Mouse (Mus musculus) macrophage (primary cell): ENCODE data around the gene Dis3l. TPM values are rescaled to one million over a fixed set of nuclear protein-coding genes. Genes with fewer than 3 reads are reported as not detected.
"Not testable (repeated sequence)": the region's sequence is repeated elsewhere in the genome, so short reads cannot be mapped to it uniquely, and the experiment has no call there.

Experiments
- H3K27ac ChIP-seq: fragments of 350-480 bp; formaldehyde crosslinking; 2 replicates; pipeline ENCODE4 v1.9.0; 2021
- H3K36me3 ChIP-seq: fragments of 350-480 bp; formaldehyde crosslinking; 2 replicates; pipeline ENCODE4 v1.9.0; 2021; ENCODE audit errors: inconsistent target
- H3K4me3 ChIP-seq: fragments of 350-480 bp; formaldehyde crosslinking; 2 replicates; pipeline ENCODE4 v1.9.0; 2021; ENCODE audit errors: inconsistent target
- H3K79me2 ChIP-seq: fragments of 350-480 bp; formaldehyde crosslinking; 2 replicates; pipeline ENCODE4 v1.9.0; 2021; ENCODE audit errors: inconsistent target
- WGBS: methylation state at CpG from one replicate; pipeline ENCODE4 v1.1.7; 2026; ENCODE audit warnings: inconsistent platforms; ENCODE audit not compliant: missing documents; 5-methylcytosine and 5-hydroxymethylcytosine counted together
- polyA plus RNA-seq: library from polyadenylated mRNA; stranded (reverse); fragments of 250-400 nt; gene quantifications from 3 replicates; pipeline ENCODE4 v1.2.4, GENCODE M21; 2018; ENCODE audit warnings: inconsistent platforms

The Dis3l gene
- polyA plus RNA-seq, 1 experiment from 2014 or later = 16.9 TPM

GRCm38 (mm10) chr9:64281781-64282178, 59.3 kb downstream of the Dis3l start:
- peaks cover 47% of the 10 kb centered on the region for H3K79me2 ChIP-seq
- H3K4me3 ChIP-seq = peak overlapping the region; percentile 70
- WGBS = 0% methylated on average over 24 of the region's 24 CpGs
- H3K36me3 ChIP-seq = no peaks in the 10 kb centered on the region
- H3K27ac ChIP-seq = peak overlapping the region; percentile 49

DNA sequence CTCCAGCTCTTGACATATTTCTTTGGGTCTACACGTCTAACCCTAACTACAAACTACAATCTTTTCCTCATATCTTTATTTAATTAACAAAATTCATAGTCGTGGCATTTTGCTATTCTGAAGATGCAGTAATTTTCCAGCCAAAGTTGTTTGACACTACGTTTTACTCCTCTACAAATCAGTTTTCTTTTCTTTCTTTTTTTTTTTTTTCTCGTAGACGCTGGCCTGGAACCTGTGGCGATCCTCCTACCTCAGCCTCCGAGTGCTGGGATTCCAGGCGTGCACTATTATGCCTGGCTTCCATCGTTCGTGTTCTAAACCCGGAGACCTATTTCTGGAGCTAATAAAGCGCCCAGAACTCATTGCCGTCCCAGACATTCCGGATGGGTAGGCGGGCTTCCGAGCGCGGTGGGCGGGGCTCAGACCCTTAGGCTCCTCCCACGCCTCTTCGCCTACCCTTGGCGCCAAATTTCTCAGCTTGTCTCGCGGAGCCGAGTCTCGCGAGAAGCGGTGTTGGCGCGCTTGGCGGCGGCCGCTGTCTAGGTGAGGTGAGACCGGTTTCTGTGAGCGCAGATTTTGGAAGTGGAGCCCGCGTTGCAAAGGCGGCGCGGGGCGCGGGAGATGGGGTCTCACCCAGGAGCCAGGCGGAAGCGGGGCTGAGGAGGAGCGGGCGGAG, 59.8 kb downstream of the Dis3l start, which contains the start of gene Tipin:
Gene Tipin (plus strand): TSS at position 477 of the 676 bp plus-strand sequence.
- 1% methylated on average over 46 of the region's 46 CpGs for WGBS
- H3K79me2 ChIP-seq = peaks cover 46% of the 10 kb centered on the region
- peak within 1 kb of the TSS; percentile 49 for H3K27ac ChIP-seq
- peak within 1 kb of the TSS; percentile 70 for H3K4me3 ChIP-seq
- no peaks in the 10 kb centered on the region for H3K36me3 ChIP-seq

DNA sequence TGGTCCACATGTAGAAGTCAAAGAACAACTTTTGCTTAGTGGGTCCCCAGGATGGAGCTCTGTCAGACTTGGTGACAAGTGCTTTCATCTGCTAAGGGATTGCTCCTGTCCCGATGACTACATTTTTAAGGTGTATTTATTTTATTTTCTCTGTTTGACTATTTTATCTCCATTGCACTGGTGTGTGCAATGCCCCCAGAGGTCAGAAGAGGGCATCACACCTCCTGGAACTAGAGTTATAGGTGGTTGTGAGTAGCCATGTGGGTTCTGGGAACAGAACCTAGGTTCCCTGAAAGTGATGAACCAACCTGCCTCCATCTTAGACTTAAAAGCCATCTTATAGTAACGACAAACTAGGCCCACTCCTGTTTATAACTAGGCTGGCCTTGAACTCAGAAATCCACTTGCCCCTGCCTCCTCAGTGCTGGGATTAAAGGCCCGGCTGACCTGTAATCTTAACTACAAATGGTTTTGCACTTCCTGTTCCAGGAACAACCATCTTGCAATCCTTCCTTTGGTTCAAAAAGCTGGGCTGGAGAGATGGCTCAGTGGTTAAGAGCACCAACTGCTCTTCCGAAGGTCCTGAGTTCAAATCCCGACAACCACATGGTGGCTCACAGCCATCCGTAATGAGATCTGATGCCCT, 62.3 kb downstream of the Dis3l start:
- peaks cover 21% of the 10 kb centered on the region for H3K79me2 ChIP-seq
- WGBS = 91% methylated on average over 6 of the region's 6 CpGs
- H3K27ac ChIP-seq = no peak overlapping the region
- H3K36me3 ChIP-seq = no peaks in the 10 kb centered on the region
- H3K4me3 ChIP-seq = no peak overlapping the region

DNA sequence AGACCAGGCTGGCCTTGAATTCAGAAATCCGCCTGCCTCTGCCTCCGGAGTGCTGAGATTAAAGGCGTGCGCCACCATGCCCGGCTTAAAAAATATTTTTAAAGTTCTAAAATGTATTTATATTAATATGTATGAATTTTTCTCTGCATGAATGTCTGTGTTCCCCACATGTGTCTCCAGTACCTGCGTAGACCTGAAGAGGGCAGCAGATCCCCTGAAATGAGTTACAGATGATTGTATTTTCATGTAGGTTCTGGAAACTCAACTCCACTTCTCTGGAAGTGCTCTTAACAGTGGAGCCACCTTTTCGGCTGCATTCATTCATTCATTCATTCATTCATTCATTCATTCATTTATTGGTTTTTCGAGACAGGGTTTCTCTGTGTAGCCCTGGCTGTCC, 63.4 kb downstream of the Dis3l start:
- Histone ChIP-seq H3K27ac (no peak overlapping the region), H3K4me3 (no peak overlapping the region), H3K79me2 (peaks cover 11% of the 10 kb centered on the region), H3K36me3 (no peaks in the 10 kb centered on the region)
- WGBS = 59% methylated on average over 7 of the region's 8 CpGs

DNA sequence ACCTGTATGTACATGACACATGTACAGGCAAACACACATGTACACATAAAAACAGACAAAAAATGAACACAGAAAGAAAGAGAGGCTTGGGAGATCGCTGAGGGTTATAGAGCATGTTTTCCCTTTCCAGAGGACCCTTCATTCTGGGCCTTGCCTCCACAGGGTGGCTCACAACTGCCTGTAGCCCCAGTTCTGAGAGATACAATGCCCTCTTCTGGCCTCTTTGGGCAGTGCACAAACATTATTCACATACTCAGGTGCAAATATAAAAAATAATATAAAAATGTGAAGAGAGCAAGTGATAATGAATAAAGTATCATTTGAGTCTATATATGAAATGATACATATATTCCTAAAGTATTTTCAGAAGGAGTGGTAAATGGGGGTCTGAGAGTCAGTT, 66.2 kb downstream of the Dis3l start:
- no peaks in the 10 kb centered on the region for H3K79me2 ChIP-seq
- no peaks in the 10 kb centered on the region for H3K36me3 ChIP-seq
- H3K27ac ChIP-seq = no peak overlapping the region
- WGBS = 60% methylated on average over 1 of the region's 1 CpGs
- no peak overlapping the region for H3K4me3 ChIP-seq

GRCm38 (mm10) chr9:64274291-64274690, 66.8 kb downstream of the Dis3l start:
- 85% methylated on average over 4 of the region's 4 CpGs for WGBS
- no peaks in the 10 kb centered on the region for H3K79me2 ChIP-seq
- H3K4me3 ChIP-seq = no peak overlapping the region
- H3K27ac ChIP-seq = no peak overlapping the region
- no peaks in the 10 kb centered on the region for H3K36me3 ChIP-seq

DNA sequence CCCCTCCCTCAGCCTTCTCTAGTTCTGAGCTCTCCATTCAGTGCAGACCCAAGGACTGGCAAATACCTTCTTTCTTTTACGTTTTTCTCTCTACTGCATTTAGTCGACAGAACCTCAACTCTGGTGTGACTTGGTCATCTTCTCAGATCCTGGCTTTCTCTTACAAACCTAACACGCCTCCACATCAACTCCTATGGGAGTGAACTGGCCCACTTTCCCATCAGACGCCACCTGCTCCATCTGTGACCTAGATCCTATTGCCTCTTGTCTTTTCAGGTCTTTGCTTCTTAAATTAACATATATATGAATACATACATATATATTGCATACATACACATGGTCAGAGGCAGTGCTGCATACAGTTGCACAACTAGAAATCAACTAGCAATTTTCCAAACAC, 67.3 kb downstream of the Dis3l start:
- Histone ChIP-seq H3K27ac (no peak overlapping the region), H3K4me3 (no peak overlapping the region), H3K36me3 (no peaks in the 10 kb centered on the region), H3K79me2 (no peaks in the 10 kb centered on the region)
- WGBS = 84% methylated on average over 4 of the region's 4 CpGs

- Histone ChIP-seq H3K36me3 (no peaks in the 10 kb centered on the region), H3K27ac (no peak overlapping the region), H3K79me2 (no peaks in the 10 kb centered on the region), H3K4me3 (no peak overlapping the region)
- WGBS = 58% methylated on average over 7 of the region's 7 CpGs
Measured at GRCm38 (mm10) chr9:64272611-64273010, 68.5 kb downstream of the Dis3l start.

DNA sequence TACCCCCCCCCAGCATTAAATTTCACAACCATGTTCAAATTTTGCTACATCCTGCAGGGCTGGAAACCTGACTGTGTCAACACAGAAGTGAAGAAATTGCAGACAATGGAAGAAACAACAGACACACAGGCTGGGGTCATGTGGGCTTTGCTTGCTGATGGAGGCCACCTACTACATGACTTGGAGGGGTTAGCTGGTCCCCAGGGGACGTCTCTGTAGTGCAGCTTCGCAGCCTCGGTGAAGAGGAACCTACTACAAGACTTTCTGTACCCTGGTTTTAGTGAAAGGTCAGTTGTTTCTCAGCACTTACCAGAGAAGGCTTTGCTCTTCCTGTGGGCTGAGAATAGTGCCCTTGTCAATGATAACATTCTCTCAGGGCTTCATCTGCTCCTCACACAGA, 69.8 kb downstream of the Dis3l start:
- H3K27ac ChIP-seq = no peak overlapping the region
- WGBS = 51% methylated on average over 3 of the region's 3 CpGs
- H3K36me3 ChIP-seq = no peaks in the 10 kb centered on the region
- no peaks in the 10 kb centered on the region for H3K79me2 ChIP-seq
- H3K4me3 ChIP-seq = no peak overlapping the region

DNA sequence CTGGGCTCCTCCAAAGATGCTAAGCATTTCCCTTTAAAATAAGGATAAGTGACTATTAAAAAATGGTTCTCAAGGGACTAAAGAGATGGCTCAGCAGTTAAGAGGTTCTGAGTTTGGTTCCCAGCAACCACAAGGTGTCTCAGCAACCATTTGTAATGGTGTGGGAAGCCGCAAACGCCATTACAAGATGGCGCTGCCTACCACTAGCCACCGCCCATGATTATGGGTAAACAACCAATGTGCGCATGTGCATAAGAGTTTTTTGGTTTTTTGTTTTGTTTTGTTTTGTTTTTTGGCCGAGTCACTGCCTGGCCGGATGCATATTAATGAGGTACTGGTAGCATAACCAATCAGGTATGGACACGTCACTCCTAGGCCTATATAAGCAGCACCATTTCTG, 72.3 kb downstream of the Dis3l start:
- H3K4me3 ChIP-seq, H3K79me2 ChIP-seq, H3K27ac ChIP-seq, H3K36me3 ChIP-seq: not testable (repeated sequence)
- WGBS = 91% methylated on average over 7 of the region's 8 CpGs

GRCm38 (mm10) chr9:64268196-64268595, 72.9 kb downstream of the Dis3l start:
- no peaks in the 10 kb centered on the region for H3K79me2 ChIP-seq
- no peak overlapping the region for H3K27ac ChIP-seq
- 77% methylated on average over 9 of the region's 10 CpGs for WGBS
- H3K4me3 ChIP-seq = no peak overlapping the region
- no peaks in the 10 kb centered on the region for H3K36me3 ChIP-seq

DNA sequence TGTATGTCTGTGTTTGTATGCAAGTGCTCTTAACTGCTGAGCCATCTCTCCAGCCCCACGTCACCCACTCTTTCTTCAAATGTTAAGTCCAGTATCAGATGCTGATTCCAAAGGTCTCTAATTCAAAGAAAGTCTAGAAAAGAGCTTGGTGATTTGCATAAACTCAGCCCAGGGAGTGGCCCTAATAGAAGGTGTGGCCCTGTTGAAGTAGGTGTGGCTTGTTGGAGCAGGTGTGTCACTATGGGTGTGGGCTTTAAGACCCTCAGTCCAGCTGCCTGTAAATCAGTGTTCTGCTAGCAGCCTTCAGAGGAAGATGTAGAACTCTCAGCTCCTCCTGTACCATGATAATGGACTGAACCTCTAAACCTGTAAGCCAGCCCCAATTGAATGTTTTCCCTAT, 73.9 kb downstream of the Dis3l start:
- Histone ChIP-seq H3K79me2 (no peaks in the 10 kb centered on the region), H3K27ac (no peak overlapping the region), H3K4me3 (no peak overlapping the region), H3K36me3 (no peaks in the 10 kb centered on the region)
- 85% methylated on average over 1 of the region's 1 CpGs for WGBS

GRCm38 (mm10) chr9:64264813-64265212, 76.3 kb downstream of the Dis3l start:
- H3K4me3 ChIP-seq = no peak overlapping the region
- no peaks in the 10 kb centered on the region for H3K79me2 ChIP-seq
- no peak overlapping the region for H3K27ac ChIP-seq
- WGBS = 79% methylated on average over 1 of the region's 1 CpGs
- H3K36me3 ChIP-seq = no peaks in the 10 kb centered on the region

DNA sequence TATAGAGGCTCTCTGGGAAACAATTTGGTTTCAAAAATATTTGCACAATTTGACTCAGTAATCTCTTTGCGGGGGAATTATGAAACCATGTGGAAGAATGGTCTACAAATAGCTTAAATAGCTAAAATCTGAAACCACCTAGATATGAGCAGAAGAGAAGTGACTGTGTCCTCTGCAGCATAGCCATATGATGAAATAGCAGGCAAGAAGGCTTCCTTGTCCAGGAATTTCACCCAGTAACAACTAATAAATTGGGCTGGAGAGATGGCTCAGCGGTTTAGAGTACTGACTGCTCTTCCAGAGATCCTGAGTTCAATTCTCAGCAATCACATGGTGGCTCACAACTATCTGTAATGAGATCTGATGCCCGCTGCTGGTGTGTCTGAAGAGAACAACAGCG, 80.1 kb downstream of the Dis3l start:
- no peaks in the 10 kb centered on the region for H3K36me3 ChIP-seq
- H3K4me3 ChIP-seq = no peak overlapping the region
- H3K79me2 ChIP-seq = no peaks in the 10 kb centered on the region
- no peak overlapping the region for H3K27ac ChIP-seq
- WGBS = 78% methylated on average over 4 of the region's 4 CpGs

DNA sequence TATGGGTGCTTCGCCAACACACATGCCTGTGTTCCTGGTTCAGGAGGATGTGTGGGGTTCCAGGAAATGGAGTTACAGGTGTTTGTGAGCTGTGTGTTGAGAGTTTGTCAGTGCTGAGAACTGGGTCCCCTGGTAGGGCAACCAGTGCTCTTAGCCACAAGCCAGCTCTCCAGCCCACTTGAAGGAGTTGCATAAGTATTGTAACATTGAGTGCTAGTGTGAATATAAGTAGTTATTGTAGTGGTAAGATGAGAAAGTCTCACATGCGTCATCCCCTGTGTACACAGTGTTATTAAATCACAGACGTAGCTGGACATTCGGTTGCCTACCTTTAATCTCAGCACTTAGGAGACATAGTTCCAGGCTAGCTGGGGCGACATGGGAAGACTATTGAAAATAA, 81.2 kb downstream of the Dis3l start:
- Histone ChIP-seq H3K4me3 (no peak overlapping the region), H3K27ac (no peak overlapping the region), H3K36me3 (no peaks in the 10 kb centered on the region), H3K79me2 (no peaks in the 10 kb centered on the region)
- 86% methylated on average over 5 of the region's 5 CpGs for WGBS
